Mouse (Mus musculus) heart, embryonic 15.5 days (tissue): ENCODE data around the gene Elmod2. TPM values are rescaled to one million over a fixed set of nuclear protein-coding genes. Genes with fewer than 3 reads are reported as not detected.

ENCODE experiments used
- ATAC-seq: fragments of 200-750 bp; cut with Nextera tagmentation; replicated peaks from 2 replicates; pipeline ENCODE4 v1.8.0; 2017; ENCODE audit warnings: low read depth, moderate TSS enrichment; ENCODE audit not compliant: insufficient number of reproducible peaks, insufficient read depth, low FRiP score
- H3K27ac ChIP-seq: fragments of 300-500 bp; sonication (generic); 2 replicates; pipeline ENCODE4 v1.5.1; 2015; ENCODE audit warnings: mild to moderate bottlenecking, inconsistent platforms
- H3K27me3 ChIP-seq: fragments of 300-500 bp; sonication (generic); 2 replicates; pipeline ENCODE4 v1.6.1; 2015; ENCODE audit warnings: inconsistent platforms
- H3K36me3 ChIP-seq: fragments of 300-500 bp; sonication (generic); 2 replicates; pipeline ENCODE4 v1.6.1; 2015; ENCODE audit warnings: mild to moderate bottlenecking, inconsistent platforms
- H3K4me1 ChIP-seq: fragments of 300-500 bp; sonication (generic); replicated peaks from 2 replicates; pipeline ENCODE4 v1.6.1; 2015; ENCODE audit warnings: inconsistent platforms
- H3K4me2 ChIP-seq: fragments of 300-500 bp; sonication (generic); 2 replicates; pipeline ENCODE4 v1.6.1; 2015; ENCODE audit warnings: inconsistent platforms, mild to moderate bottlenecking, moderate library complexity
- H3K4me3 ChIP-seq: fragments of 300-500 bp; sonication (generic); 2 replicates; pipeline ENCODE4 v1.5.1; 2015; ENCODE audit warnings: mild to moderate bottlenecking, inconsistent platforms
- H3K9ac ChIP-seq: fragments of 300-500 bp; sonication (generic); 2 replicates; pipeline ENCODE4 v1.6.1; 2015; ENCODE audit warnings: mild to moderate bottlenecking, inconsistent platforms
- H3K9me3 ChIP-seq: fragments of 300-500 bp; sonication (generic); replicated peaks from 2 replicates; pipeline ENCODE4 v1.6.1; 2016; ENCODE audit warnings: inconsistent platforms
- WGBS: fragments of 180-500 bp; shearing (Covaris S2); methylation state at CpG from one replicate; pipeline ENCODE4 v1.1.7; 2015; ENCODE audit warnings: mixed read lengths; 5-methylcytosine and 5-hydroxymethylcytosine counted together
- polyA plus RNA-seq: library from polyadenylated mRNA; unstranded; fragments of >200 nt; fragmentation: Nextera tagmentation; extraction: Ambion mirVana; gene quantifications from 2 replicates; pipeline ENCODE4 v1.2.1, GENCODE M21; 2015

The Elmod2 gene
- 9.2 and 10.2 TPM in 2 replicates for polyA plus RNA-seq

GRCm38 (mm10) chr8:83331899-83332697 lies at the start of gene Elmod2:
Gene Elmod2 (minus strand): TSS chr8:83332486.
- Histone ChIP-seq H3K27me3 (peaks cover 10% of the 10 kb centered on the region; the same call in 1 of the 2 replicates), H3K27ac (peak within 1 kb of the TSS; percentile 58), H3K9ac (peak within 1 kb of the TSS; percentile 82), H3K36me3 (peaks cover 5% of the 10 kb centered on the region; the same call in 1 of the 2 replicates), H3K4me1 (peaks cover 7% of the 10 kb centered on the region; the same call in 1 of the 2 replicates), H3K4me2 (peak within 1 kb of the TSS; percentile 97), H3K4me3 (peak within 1 kb of the TSS; percentile 97), H3K9me3 (no peaks in the 10 kb centered on the region)
- WGBS = under 1% methylated on average over 85 of the region's 85 CpGs
- peak; percentile 99 for ATAC-seq

DNA sequence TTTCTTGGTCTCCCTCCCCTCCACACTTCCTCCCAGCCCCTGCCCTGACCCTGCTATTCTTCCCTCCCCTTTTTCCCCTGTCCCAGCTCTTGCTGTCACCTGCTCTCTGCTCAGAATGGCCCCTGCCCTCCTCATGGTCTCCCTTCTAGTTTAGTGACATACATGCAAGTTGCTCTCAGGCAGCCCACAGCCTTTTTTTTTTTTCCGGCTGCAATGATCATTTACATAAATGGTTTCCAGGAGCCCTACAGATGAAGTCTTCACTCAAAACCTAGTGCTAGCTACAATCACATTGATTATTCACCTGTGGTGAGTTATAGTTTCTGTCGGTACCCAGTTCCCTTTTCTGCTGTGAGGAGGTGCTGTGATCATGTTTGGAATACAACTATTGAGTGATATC lies 48.7 kb upstream of the Elmod2 start:
- Histone ChIP-seq H3K27ac (no peak overlapping the region), H3K9ac (no peak overlapping the region), H3K4me2 (no peak overlapping the region), H3K4me3 (no peak overlapping the region), H3K27me3 (no peaks in the 10 kb centered on the region), H3K36me3 (no peaks in the 10 kb centered on the region), H3K4me1 (no peaks in the 10 kb centered on the region), H3K9me3 (no peaks in the 10 kb centered on the region)
- 85% methylated on average over 2 of the region's 2 CpGs for WGBS
- ATAC-seq = no peak

DNA sequence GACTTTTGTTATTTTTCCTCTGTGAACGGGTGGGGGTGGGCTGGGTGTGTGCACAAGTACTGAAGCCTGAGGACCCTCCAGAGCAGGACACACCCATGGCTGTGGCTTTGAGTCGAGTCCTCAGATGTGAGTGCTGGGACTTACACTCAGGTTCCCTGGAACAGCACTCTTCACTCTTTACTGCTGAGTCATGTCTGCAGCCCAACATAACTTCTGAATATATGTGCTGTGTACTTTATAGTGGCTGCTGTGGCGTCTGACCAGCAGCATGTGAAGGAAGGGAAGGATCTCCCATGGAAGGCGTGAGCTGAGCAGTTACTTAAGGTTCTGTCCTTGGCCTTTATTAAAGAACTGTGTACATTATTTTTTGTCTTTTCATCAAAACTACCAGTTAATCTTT lies 47.9 kb upstream of the Elmod2 start:
- Histone ChIP-seq H3K9ac (no peak overlapping the region), H3K27ac (no peak overlapping the region), H3K4me1 (no peaks in the 10 kb centered on the region), H3K27me3 (no peaks in the 10 kb centered on the region), H3K4me2 (no peak overlapping the region), H3K4me3 (no peak overlapping the region), H3K36me3 (no peaks in the 10 kb centered on the region), H3K9me3 (no peaks in the 10 kb centered on the region)
- 66% methylated on average over 4 of the region's 4 CpGs for WGBS
- ATAC-seq = no peak

- Histone ChIP-seq H3K9me3 (0 out of 2 replicates have a peak, but pooled peaks cover 4% of the 10 kb centered on the region), H3K4me3 (no peak overlapping the region), H3K4me2 (no peak overlapping the region), H3K4me1 (no peaks in the 10 kb centered on the region), H3K36me3 (no peaks in the 10 kb centered on the region), H3K9ac (no peak overlapping the region), H3K27me3 (no peaks in the 10 kb centered on the region), H3K27ac (no peak overlapping the region)
- ATAC-seq = no peak
Observed at GRCm38 (mm10) chr8:83377231-83377630, 44.9 kb upstream of the Elmod2 start.

DNA sequence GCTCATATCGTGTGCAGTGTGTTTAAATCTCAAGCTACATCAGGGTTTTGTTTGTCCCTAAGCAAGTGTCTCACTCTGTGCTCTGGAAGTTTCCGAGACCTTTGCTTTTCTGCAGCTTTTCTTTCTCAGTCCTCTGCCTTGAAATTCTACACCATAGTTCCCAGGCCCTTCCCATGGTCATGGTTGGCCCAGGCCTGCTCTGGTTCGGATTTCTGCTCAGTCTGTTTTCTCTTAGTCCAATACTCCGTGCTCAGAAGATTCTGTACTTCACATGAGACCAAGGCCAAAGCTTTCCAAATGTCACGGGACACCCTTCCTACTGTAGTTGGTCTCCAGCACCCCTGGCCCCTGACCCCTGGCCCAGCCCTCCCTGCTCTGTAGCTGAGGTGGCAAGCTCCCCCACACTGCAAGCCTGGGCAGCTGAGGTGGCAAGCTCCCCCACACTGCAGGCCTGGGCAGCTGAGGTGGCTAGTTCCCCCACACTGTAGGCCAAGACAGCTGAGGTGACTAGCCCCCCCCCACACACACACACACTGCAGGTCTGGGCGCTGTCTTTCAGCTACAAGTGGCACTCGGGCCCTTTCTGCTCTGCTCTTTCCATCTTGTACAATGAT lies 31.0 kb upstream of the Elmod2 start:
- no peak overlapping the region for H3K4me3 ChIP-seq
- ATAC-seq = no peak; the same call in 1 of the 2 replicates
- H3K36me3 ChIP-seq = no peaks in the 10 kb centered on the region
- no peaks in the 10 kb centered on the region for H3K27me3 ChIP-seq
- no peak overlapping the region for H3K4me2 ChIP-seq
- no peaks in the 10 kb centered on the region for H3K9me3 ChIP-seq
- no peaks in the 10 kb centered on the region for H3K4me1 ChIP-seq
- WGBS = 62% methylated on average over 7 of the region's 7 CpGs
- H3K27ac ChIP-seq = no peak overlapping the region
- no peak overlapping the region for H3K9ac ChIP-seq

GRCm38 (mm10) chr8:83351315-83351714 lies 19.0 kb upstream of the Elmod2 start:
- H3K36me3 ChIP-seq = no peaks in the 10 kb centered on the region
- no peaks in the 10 kb centered on the region for H3K27me3 ChIP-seq
- no peaks in the 10 kb centered on the region for H3K4me1 ChIP-seq
- no peak for ATAC-seq
- H3K4me2 ChIP-seq = no peak overlapping the region
- H3K9ac ChIP-seq = no peak overlapping the region
- no peaks in the 10 kb centered on the region for H3K9me3 ChIP-seq
- no peak overlapping the region for H3K27ac ChIP-seq
- no peak overlapping the region for H3K4me3 ChIP-seq
- WGBS = 86% methylated on average over 2 of the region's 2 CpGs

GRCm38 (mm10) chr8:83348263-83348662 lies 16.0 kb upstream of the Elmod2 start, which contains the start of gene Mgat4d:
Gene Mgat4d (plus strand): TSS chr8:83348471.
- Histone ChIP-seq H3K4me3 (no peak within 1 kb of the TSS), H3K4me1 (no peaks in the 10 kb centered on the region), H3K9me3 (no peaks in the 10 kb centered on the region), H3K36me3 (no peaks in the 10 kb centered on the region), H3K27me3 (no peaks in the 10 kb centered on the region), H3K27ac (no peak within 1 kb of the TSS), H3K9ac (no peak within 1 kb of the TSS), H3K4me2 (no peak within 1 kb of the TSS)
- ATAC-seq = no peak
- WGBS = 60% methylated on average over 18 of the region's 18 CpGs

DNA sequence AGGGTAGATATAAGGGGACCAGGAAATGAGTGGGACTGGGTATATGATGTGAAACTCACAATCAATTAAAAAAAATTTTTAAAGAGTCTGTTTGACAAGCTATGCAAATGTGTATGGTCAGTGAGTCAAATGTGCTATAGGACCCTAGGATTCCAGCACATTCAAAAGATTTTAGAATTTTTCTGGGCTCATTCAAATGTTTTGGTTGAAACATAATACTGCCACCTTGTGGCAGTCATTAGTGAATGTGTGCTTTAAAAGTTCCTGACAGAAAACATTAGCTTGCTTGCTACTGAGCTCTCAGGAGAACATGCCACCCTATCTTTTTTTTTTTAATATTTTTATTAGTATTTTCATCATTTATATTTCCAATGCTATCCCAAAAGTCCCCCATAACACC lies 10.4 kb upstream of the Elmod2 start:
- Histone ChIP-seq H3K9me3 (no peaks in the 10 kb centered on the region), H3K4me3 (no peak overlapping the region), H3K4me1 (no peaks in the 10 kb centered on the region), H3K27ac (no peak overlapping the region), H3K36me3 (no peaks in the 10 kb centered on the region), H3K9ac (no peak overlapping the region), H3K27me3 (no peaks in the 10 kb centered on the region), H3K4me2 (no peak overlapping the region)
- ATAC-seq = no peak

- Histone ChIP-seq H3K9me3 (no peaks in the 10 kb centered on the region), H3K36me3 (no peaks in the 10 kb centered on the region), H3K4me2 (no peak overlapping the region), H3K27ac (no peak overlapping the region), H3K9ac (no peak overlapping the region), H3K4me1 (no peaks in the 10 kb centered on the region), H3K27me3 (no peaks in the 10 kb centered on the region), H3K4me3 (no peak overlapping the region)
- 70% methylated on average over 3 of the region's 3 CpGs for WGBS
- no peak for ATAC-seq
Observed at GRCm38 (mm10) chr8:83342076-83342475, 9.8 kb upstream of the Elmod2 start.

- Histone ChIP-seq H3K9ac (peak overlapping the region; percentile 32), H3K4me3 (peak overlapping the region; percentile 97), H3K27ac (no peak overlapping the region), H3K36me3 (peaks cover 5% of the 10 kb centered on the region; the same call in 1 of the 2 replicates), H3K9me3 (no peaks in the 10 kb centered on the region), H3K4me1 (peaks cover 7% of the 10 kb centered on the region; the same call in 1 of the 2 replicates), H3K4me2 (peak overlapping the region; percentile 97), H3K27me3 (peaks cover 10% of the 10 kb centered on the region; the same call in 1 of the 2 replicates)
- 10% methylated on average over 7 of the region's 7 CpGs for WGBS
- no peak for ATAC-seq
Observed at GRCm38 (mm10) chr8:83332864-83333263, 578 bp upstream of the Elmod2 start.

DNA sequence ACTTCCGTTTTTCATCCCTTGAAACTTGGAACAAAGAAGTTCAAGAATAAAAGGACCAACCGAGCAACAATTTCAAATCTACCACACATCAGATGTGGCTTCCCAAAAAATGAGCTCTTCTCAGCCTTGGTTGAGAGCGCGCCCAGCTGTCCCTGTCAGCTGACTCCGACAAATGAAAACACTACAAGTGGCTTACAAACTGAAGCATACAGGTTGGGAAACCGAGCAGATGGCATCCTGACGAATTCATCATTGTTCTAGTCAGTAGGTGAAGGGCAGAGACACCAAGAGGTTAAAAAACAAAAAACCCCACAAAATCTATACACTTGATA lies 753 bp downstream of the Elmod2 start:
- Histone ChIP-seq H3K9me3 (no peaks in the 10 kb centered on the region), H3K4me3 (peak overlapping the region; percentile 97), H3K36me3 (peaks cover 5% of the 10 kb centered on the region; the same call in 1 of the 2 replicates), H3K27me3 (peaks cover 10% of the 10 kb centered on the region; the same call in 1 of the 2 replicates), H3K4me2 (peak overlapping the region; percentile 97), H3K9ac (peak overlapping the region; percentile 82), H3K27ac (no peak overlapping the region), H3K4me1 (peaks cover 7% of the 10 kb centered on the region; the same call in 1 of the 2 replicates)
- ATAC-seq = no peak
- WGBS = 11% methylated on average over 7 of the region's 7 CpGs
